Mouse (Mus musculus) forebrain, postnatal 0 days (tissue): Measurements from ENCODE around the gene Fam213b. TPM values are rescaled to one million over a fixed set of nuclear protein-coding genes. Genes with fewer than 3 reads are reported as not detected.

Experiments
- ATAC-seq: fragments of 200-750 bp; cut with Nextera tagmentation; 2 replicates; pipeline ENCODE4 v1.8.0; 2017; ENCODE audit warnings: mild to moderate bottlenecking, moderate library complexity
- DNase-seq: peaks from one replicate; pipeline ENCODE4 v3.0.0-alpha.2; 2015
- H3K27ac ChIP-seq: fragments of 300-500 bp; sonication (generic); 2 replicates; pipeline ENCODE4 v1.5.1; 2014; ENCODE audit warnings: low read depth, mild to moderate bottlenecking, antibody characterized with exemption, low read length, moderate library complexity, mixed read lengths
- H3K27me3 ChIP-seq: fragments of 300-500 bp; sonication (generic); 2 replicates; pipeline ENCODE4 v1.6.1; 2014; ENCODE audit warnings: mild to moderate bottlenecking, low read length, mixed read lengths; ENCODE audit not compliant: insufficient read depth
- H3K36me3 ChIP-seq: fragments of 300-500 bp; sonication (generic); 2 replicates; pipeline ENCODE4 v1.6.1; 2014; ENCODE audit warnings: mild to moderate bottlenecking, moderate library complexity; ENCODE audit not compliant: insufficient read depth
- H3K4me1 ChIP-seq: fragments of 300-500 bp; sonication (generic); 2 replicates; pipeline ENCODE4 v1.6.1; 2014; ENCODE audit warnings: antibody characterized with exemption; ENCODE audit not compliant: insufficient read depth
- H3K4me2 ChIP-seq: fragments of 300-500 bp; sonication (generic); 2 replicates; pipeline ENCODE4 v1.6.1; 2014; ENCODE audit warnings: low read depth, mild to moderate bottlenecking, moderate library complexity
- H3K4me3 ChIP-seq: fragments of 300-500 bp; sonication (generic); 2 replicates; pipeline ENCODE4 v1.5.1; 2014; ENCODE audit warnings: low read depth, low read length, mixed read lengths
- H3K9ac ChIP-seq: fragments of 300-500 bp; sonication (generic); 2 replicates; pipeline ENCODE4 v1.6.1; 2014; ENCODE audit warnings: mild to moderate bottlenecking
- H3K9me3 ChIP-seq: fragments of 300-500 bp; sonication (generic); 2 replicates; pipeline ENCODE4 v1.6.1; 2016; ENCODE audit warnings: low read length
- CTCF ChIP-seq: sonication (generic); IDR thresholded peaks from 2 replicates; pipeline ENCODE4 v1.5.1; 2016; ENCODE audit warnings: antibody characterized with exemption, control low read depth, low read depth
- WGBS: fragments of 180-500 bp; shearing (Covaris S2); extraction: QIAGEN DNeasy Blood & Tissue Kit; methylation state at CpG from one replicate; pipeline ENCODE4 v1.1.7; 2014; 5-methylcytosine and 5-hydroxymethylcytosine counted together
- polyA plus RNA-seq: library from polyadenylated mRNA; unstranded; fragments of >200 nt; fragmentation: Nextera tagmentation; extraction: Ambion mirVana; gene quantifications from 2 replicates; pipeline ENCODE4 v1.2.1, GENCODE M21; 2015
- total RNA-seq: library from RNA; depleted of rRNA; stranded (reverse); fragments of >200 nt; gene quantifications from 2 replicates; pipeline ENCODE4 v1.2.3, GENCODE M21; 2014

Fam213b gene
- total and polyA plus RNA-seq, 2 experiments from 2014 or later: 30.8 to 62.1 TPM

- peak overlapping the region; percentile 56 for H3K4me2 ChIP-seq
- no peak overlapping the region for H3K4me3 ChIP-seq
- no peaks in the 10 kb centered on the region for H3K9me3 ChIP-seq
- ATAC-seq (no peak), DNase-seq (no peak)
- H3K9ac ChIP-seq: peak overlapping the region; percentile 50
- TF ChIP-seq CTCF: no peak
- peak overlapping the region; percentile 54 for H3K27ac ChIP-seq
- H3K4me1 ChIP-seq: peaks cover 3% of the 10 kb centered on the region; the same call in 1 of the 2 replicates
- WGBS: 82% methylated on average over 18 of the region's 18 CpGs
- no peaks in the 10 kb centered on the region for H3K36me3 ChIP-seq
- no peaks in the 10 kb centered on the region for H3K27me3 ChIP-seq
These were observed 33.8 kb downstream of the Fam213b start for GRCm38 (mm10) chr4:154864961-154865760.

GRCm38 (mm10) chr4:154864271-154864771, 34.6 kb downstream of the Fam213b start:
- peak; percentile 97 for ATAC-seq
- no peaks in the 10 kb centered on the region for H3K36me3 ChIP-seq
- under 1% methylated on average over 18 of the region's 18 CpGs for WGBS

GRCm38 (mm10) chr4:154863436-154863935, 35.4 kb downstream of the Fam213b start:
- no peaks in the 10 kb centered on the region for H3K27me3 ChIP-seq
- 86% methylated on average over 3 of the region's 3 CpGs for WGBS
- peaks cover 3% of the 10 kb centered on the region; the same call in 1 of the 2 replicates for H3K4me1 ChIP-seq
- no peak overlapping the region for H3K4me2 ChIP-seq
- DNase-seq (no peak), ATAC-seq (no peak)
- H3K27ac ChIP-seq: peak overlapping the region; percentile 54; the same call in 1 of the 2 replicates
- no peak overlapping the region for H3K9ac ChIP-seq
- TF ChIP-seq CTCF: no peak
- no peaks in the 10 kb centered on the region for H3K36me3 ChIP-seq
- H3K9me3 ChIP-seq: no peaks in the 10 kb centered on the region
- no peak overlapping the region for H3K4me3 ChIP-seq

More at GRCm38 (mm10) chr4:154864271-154864771, 34.6 kb downstream of the Fam213b start:
- peak overlapping the region; percentile 50 for H3K9ac ChIP-seq
- peak overlapping the region; percentile 54 for H3K27ac ChIP-seq
- H3K4me3 ChIP-seq: peak overlapping the region; percentile 37
- H3K9me3 ChIP-seq: no peaks in the 10 kb centered on the region
- peak; percentile 58 for TF ChIP-seq CTCF
- DNase-seq: peak; percentile 96
- H3K4me2 ChIP-seq: peak overlapping the region; percentile 56
- H3K27me3 ChIP-seq: no peaks in the 10 kb centered on the region
- H3K4me1 ChIP-seq: peaks cover 3% of the 10 kb centered on the region; the same call in 1 of the 2 replicates

- H3K9ac ChIP-seq: no peak overlapping the region
- no peak for ATAC-seq
- DNase-seq: no peak
- H3K36me3 ChIP-seq: no peaks in the 10 kb centered on the region
- no peak overlapping the region for H3K4me3 ChIP-seq
- peaks cover 3% of the 10 kb centered on the region; the same call in 1 of the 2 replicates for H3K4me1 ChIP-seq
- H3K27me3 ChIP-seq: no peaks in the 10 kb centered on the region
- TF ChIP-seq CTCF: no peak
- H3K9me3 ChIP-seq: no peaks in the 10 kb centered on the region
- H3K27ac ChIP-seq: no peak overlapping the region
- H3K4me2 ChIP-seq: no peak overlapping the region
- 75% methylated on average over 5 of the region's 5 CpGs for WGBS
These were observed 37.0 kb downstream of the Fam213b start for GRCm38 (mm10) chr4:154861967-154862366.

- H3K4me3 ChIP-seq: no peak overlapping the region
- 82% methylated on average over 3 of the region's 3 CpGs for WGBS
- TF ChIP-seq CTCF: no peak
- H3K36me3 ChIP-seq: no peaks in the 10 kb centered on the region
- H3K27ac ChIP-seq: no peak overlapping the region
- H3K4me1 ChIP-seq: no peaks in the 10 kb centered on the region
- H3K9ac ChIP-seq: no peak overlapping the region
- H3K4me2 ChIP-seq: no peak overlapping the region
- DNase-seq (no peak), ATAC-seq (no peak)
- H3K9me3 ChIP-seq: no peaks in the 10 kb centered on the region
- peaks cover 4% of the 10 kb centered on the region; the same call in 1 of the 2 replicates for H3K27me3 ChIP-seq
These were observed 40.3 kb downstream of the Fam213b start for GRCm38 (mm10) chr4:154858601-154859000.

- no peak for DNase-seq
- WGBS: 66% methylated on average over 10 of the region's 10 CpGs
- H3K36me3 ChIP-seq: no peaks in the 10 kb centered on the region
These were observed 41.3 kb downstream of the Fam213b start for GRCm38 (mm10) chr4:154857366-154858240.

More at GRCm38 (mm10) chr4:154857366-154858240, 41.3 kb downstream of the Fam213b start:
- Histone ChIP-seq H3K9me3 (no peaks in the 10 kb centered on the region), H3K4me1 (no peaks in the 10 kb centered on the region), H3K27me3 (peaks cover 4% of the 10 kb centered on the region; the same call in 1 of the 2 replicates), H3K9ac (no peak overlapping the region), H3K27ac (no peak overlapping the region), H3K4me3 (no peak overlapping the region), H3K4me2 (no peak overlapping the region)
- ATAC-seq: no peak
- TF ChIP-seq CTCF: no peak
